Mouse (Mus musculus) kidney, adult 2 months (tissue): Measurements from ENCODE around the gene Ccdc40.

Experiments used
- CTCF ChIP-seq: fragments of 200-500 bp; conservative IDR thresholded peaks from 2 replicates; pipeline ENCODE4 v1.5.1; 2011; ENCODE audit warnings: low read depth, mild to moderate bottlenecking, control low read depth, low read length, moderate library complexity, mixed read lengths; ENCODE audit not compliant: insufficient read depth, insufficient read length
- POLR2A ChIP-seq: fragments of 200-500 bp; IDR thresholded peaks from one replicate; pipeline ENCODE4 v1.6.1; 2011; ENCODE audit warnings: low read depth, low read length, control low read depth

- TF ChIP-seq CTCF (no peak), POLR2A (no peak)
Measured at GRCm38 (mm10) chr11:119250998-119251397, 22.6 kb downstream of the Ccdc40 start.
